Mouse (Mus musculus) neutrophil, adult 5-6 weeks (primary cell): Measurements from ENCODE around the gene Glt28d2. TPM values are rescaled to one million over a fixed set of nuclear protein-coding genes. Genes with fewer than 3 reads are reported as not detected.

Source experiments
- ATAC-seq: fragments of 151-379, 151-347 bp; 2 replicates; pipeline ENCODE4 v1.8.0; 2017; ENCODE audit warnings: mild to moderate bottlenecking, moderate TSS enrichment; ENCODE audit not compliant: insufficient number of reproducible peaks, poor library complexity, low FRiP score, severe bottlenecking; ENCODE audit errors: extremely low read depth
- total RNA-seq: library from RNA; stranded (forward); fragments of 200-1000 nt; gene quantifications from 2 replicates; pipeline ENCODE4 v1.2.3, GENCODE M21; 2017

Glt28d2 gene
- total RNA-seq, 1 experiment from 2014 or later: 0.23 TPM

DNA sequence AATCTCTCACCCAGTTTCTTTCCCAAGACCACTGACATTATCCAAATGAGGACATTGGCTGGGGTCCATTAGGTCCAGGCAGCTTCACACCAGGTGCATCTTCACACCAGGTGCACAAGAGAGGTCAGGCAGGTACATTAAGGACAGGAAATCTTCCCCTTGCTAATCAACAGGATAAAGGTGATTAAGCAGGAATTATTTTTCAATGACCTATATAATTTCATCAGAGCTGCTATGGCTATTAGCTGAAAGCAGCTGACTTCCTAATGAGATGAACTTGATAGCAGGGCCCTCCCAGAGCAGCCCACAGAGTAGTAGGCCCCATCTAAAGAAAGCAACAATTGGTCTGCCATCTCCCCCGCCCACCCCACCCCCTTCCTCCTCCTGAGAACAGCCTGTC, 1.4 kb downstream of the Glt28d2 start:
- ATAC-seq: no peak

GRCm38 (mm10) chr3:85880687-85881086, 6.6 kb downstream of the Glt28d2 start:
- ATAC-seq: no peak

DNA sequence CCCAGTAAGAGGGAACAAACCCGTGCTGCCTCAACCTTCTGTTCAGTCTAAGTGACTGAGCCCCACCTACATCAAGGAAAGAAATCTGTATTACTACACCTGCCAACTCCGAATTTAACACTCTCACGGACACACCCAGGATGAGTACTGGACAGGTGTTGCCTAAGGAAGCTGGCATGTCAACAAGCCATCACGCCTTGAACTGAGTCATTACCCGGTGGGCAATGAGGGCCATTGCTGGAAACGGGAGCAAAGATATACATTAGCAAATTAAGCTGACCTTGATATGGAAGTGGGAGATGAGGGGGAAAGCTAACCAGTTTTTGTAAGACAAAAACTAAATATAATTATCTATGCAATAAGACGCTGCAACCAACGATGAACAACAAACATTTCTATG, 7.2 kb downstream of the Glt28d2 start:
- ATAC-seq: no peak

DNA sequence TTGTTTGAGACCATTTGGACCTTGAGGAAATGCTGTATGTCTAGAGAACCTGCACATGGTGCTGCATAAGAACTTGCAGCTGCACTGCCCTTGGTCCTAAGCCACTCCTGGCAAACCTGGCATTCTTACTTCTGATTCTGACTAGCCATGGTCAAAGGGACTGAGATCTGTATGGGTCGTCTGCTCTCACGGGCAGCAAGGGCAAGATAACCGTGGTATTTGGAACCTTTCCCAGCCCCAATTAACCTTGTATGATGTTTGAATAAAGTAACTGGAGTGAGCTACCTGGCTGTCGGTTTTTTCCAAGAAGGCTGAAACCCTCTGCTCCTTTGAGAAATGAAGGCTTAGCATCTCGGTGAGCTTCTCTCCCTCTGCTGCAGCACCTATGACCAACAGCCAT, 8.4 kb downstream of the Glt28d2 start:
- ATAC-seq: no peak

DNA sequence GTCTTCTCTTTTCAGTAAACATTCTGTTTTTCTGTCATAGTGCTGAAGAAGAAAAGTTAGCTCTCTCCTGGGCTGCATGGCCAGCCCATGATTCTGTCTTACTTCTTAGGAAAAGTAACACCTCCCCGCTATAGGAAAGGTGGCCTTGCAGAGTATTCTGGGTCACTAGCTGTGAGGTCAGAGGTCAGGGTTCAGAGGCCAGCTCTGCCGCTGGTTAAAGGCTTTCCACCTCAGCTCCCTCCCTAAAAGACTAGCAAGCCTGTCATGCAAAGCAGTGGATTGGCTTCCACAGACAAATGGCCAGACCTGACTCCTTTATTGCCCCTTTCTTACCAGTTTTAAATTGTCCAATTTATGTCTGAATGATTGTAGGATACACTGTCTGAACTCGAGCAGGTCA, 23.3 kb downstream of the Glt28d2 start:
- ATAC-seq: no peak

GRCm38 (mm10) chr3:85862886-85863285, 24.4 kb downstream of the Glt28d2 start:
- ATAC-seq: no peak

DNA sequence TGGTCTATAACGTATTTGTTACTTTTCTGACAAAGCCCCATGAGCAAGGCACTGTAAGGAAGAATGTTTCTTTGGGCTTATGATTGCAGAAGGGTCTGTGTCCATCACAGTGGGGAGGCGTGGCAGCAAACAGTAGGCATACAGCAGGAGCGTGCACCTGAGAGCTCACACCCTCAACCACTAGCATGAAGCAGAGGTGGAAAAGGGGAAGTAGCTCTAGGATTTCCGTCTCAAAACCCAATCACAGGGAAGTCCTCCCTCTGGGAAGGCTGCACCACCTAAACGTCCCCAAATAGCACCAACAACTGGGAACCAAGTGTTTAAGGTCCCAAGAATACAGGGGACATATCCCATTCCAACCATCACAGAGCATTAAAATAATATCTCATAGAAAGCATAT, 26.3 kb downstream of the Glt28d2 start:
- ATAC-seq: no peak

DNA sequence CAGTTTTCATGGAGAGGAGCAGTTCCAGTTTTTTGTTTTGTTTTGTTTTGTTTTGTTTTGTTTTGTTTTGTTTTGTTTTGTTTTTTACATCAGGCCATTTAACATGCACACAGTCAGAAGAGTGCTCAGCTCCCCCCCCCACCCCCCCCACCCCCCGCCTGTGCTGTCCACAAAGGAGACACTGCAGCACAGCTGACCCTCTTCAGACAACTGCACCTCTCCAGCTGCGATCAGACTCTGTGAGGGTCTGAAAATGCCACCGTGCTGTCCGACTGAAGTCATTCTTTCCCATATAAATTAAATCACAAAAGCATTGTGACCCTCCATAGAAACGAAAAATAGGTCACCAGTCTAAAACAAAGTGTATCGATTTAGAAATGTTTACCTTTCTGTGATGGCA, 28.0 kb downstream of the Glt28d2 start:
- ATAC-seq: no peak

DNA sequence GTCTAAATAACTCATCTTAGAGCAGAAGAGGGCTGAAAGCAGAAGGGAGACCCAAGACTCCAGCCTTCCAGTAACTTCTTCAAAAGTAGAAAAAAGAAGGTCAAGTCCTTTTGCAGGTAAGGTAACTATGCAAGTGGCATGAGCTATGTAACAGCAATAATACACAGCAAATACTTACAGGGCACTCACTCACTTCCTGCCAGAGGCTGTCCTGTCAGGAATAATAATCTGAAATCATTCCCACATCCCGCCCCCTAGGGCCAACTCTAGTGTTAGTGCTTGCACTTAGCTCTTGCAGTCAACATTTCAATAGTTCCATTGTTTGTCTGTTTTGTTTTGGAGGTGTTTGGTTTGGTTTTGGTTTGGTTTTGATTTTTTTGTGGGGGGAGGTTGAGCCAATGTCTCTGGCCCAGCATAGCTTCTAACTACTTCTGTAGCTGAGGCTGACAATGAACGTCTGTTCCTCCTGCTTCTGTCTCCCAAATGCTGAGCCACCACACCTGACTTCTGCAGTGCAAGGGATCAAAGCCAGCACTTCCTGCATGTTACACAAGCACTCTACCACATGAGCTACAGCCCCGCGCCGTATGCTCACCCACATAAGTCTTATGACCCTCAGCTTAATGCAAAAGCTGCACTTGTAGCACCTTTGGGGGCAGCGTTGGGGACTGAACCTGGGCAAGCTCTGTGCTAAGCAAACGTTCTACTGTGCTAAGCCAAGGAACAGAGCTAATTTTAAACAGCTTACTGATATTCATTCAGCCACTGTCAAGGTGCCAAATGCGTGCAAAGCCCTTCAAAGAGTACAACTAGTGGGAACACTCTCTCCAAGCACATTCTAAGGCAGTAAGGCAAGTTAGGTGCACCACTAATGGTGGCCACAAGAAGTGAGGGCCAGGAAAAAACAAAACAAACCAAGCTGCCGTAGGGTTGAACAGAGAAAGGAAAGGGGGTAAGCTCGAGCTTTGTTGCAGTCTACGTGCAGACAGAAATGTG, 28.9 kb downstream of the Glt28d2 start:
- no peak for ATAC-seq

- no peak for ATAC-seq
Measured at GRCm38 (mm10) chr3:85857083-85857482, 30.2 kb downstream of the Glt28d2 start.

DNA sequence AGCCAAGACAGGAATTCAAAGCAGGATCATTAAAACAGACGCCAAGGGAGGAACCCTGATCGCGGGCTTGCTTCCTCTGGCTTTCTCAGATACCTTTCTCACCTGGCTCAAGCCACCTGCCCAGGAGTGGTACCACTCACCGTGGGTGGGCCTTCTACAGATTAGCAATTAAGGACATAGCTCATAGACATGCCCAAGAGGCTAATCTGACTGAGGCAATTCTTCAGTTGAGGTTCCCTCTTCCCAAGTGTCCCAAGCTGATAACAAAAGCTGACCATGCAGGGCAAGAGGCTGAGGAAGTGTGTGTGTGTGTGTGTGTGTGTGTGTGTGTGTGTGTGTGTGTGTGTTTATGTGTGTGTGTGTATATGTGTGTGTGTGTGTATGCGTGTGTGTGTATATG, 31.4 kb downstream of the Glt28d2 start:
- no peak for ATAC-seq

DNA sequence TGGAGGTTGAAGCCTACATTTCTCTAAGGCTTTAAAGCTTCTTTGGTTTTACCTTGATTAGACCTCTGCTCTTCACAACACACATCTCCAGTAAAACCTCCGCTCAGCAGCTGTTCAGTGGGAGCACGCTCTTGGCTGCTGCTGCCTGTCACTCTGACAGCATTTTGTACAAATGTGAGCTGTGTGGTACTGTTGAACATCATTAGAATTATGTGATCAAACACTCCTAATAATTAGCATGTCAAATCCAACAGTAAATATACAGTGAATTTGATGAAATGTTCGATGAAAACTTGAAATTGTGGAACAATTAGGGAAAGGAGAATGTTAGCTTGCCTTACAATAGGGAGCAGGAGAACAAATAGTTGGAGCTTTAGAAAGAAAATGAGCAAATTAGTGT, 32.3 kb downstream of the Glt28d2 start:
- no peak for ATAC-seq

- no peak for ATAC-seq
Measured at GRCm38 (mm10) chr3:85854143-85854542, 33.2 kb downstream of the Glt28d2 start.

GRCm38 (mm10) chr3:85853715-85854114, 33.6 kb downstream of the Glt28d2 start:
- no peak for ATAC-seq

DNA sequence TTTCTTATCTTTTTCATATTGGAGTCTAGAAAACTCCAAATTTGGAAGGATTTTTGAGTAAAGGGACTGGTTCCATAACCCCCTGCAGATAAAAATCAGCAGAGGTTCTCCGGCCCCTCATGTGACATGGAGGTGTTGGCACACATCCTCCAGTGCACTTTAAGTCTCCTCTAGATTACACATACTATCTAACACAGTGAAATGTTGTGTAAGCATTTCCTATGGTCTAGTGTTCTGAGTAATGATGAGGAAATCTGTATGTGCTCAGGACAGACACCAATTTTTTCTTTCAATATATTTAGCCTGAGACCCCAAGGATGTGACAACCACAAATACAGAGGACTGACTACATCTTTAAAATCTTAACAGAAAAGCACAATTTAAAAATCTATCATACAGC, 37.2 kb downstream of the Glt28d2 start:
- ATAC-seq: no peak

DNA sequence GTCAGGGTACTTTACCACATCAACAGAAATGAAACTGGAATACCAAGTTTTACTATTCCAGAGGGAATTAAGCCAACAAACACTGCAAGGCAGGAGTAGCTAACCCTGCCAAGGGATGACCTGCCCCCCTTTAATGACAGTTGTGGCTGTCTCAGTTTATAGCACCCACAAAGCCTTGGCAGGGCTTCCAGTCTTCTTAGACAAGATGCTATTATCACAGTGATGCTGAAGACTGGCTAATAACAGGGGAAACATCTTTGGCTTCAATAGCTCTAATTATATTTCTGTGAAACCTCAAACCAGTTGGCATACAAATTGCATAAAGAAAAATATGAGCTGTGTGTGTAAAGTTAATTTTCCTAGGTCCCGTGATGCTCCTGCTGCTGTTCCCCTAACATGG, 41.0 kb downstream of the Glt28d2 start:
- no peak for ATAC-seq

DNA sequence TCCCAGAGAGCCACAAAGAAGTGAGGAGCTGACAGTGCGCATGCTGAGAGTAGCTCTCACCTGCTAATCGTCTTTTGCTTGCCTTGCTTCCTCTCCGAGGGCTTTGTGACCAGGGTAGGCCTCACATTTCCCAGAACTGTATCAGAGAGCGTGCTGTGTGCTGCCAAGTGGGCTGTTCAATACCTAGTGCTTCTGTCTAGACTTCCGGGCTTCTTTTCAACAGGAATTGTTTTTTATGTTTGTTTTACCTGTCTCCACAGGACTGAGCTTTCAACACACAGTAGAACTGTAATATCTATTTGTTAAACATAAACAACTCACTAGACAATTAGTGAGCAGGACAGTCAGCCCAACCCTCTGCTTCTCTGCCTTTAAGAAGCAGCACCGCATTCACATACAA, 42.0 kb downstream of the Glt28d2 start:
- ATAC-seq: no peak

- no peak for ATAC-seq
Measured at GRCm38 (mm10) chr3:85842881-85843218, 44.5 kb downstream of the Glt28d2 start.

- ATAC-seq: no peak
Measured at GRCm38 (mm10) chr3:85842177-85842880, 45.0 kb downstream of the Glt28d2 start.

DNA sequence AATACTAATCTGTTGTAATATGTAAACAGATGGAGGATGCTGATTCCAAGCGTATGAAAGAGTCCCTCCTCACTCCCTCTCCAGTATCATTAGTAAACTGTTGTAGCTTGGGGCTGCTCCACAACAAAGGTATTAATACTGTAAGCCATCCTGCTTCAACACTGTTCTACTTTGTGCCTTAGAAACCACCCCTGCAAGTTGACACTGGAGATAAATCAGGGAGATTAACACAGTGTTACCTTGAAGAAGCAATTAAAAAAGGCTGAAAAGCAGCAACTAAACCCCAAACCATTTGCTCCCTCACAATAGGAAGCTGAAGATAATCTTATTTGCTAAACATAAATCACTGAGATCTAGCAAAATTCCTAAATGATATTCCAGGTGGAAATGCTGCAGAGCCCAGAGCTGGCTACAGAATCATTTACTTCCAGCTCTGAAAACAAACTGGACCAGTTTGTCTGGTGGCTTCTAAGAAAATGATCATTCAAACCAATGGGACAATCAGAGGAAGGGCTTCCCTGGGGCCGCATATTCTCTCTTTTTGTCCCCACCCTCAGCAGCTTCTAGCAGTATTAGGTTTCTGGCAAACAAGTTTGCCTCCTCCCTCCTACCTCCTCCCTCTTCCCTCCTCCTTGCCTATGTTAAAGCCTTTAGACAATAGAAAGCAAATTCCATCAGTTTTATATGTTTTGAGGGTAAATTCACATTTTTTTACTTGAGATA, 45.7 kb downstream of the Glt28d2 start:
- no peak for ATAC-seq
